Mouse (Mus musculus): Measurements from ENCODE around the gene Kmt5b. TPM values are rescaled to one million over a fixed set of nuclear protein-coding genes. Genes with fewer than 3 reads are reported as not detected.

Gene Kmt5b
- total RNA-seq, 1 experiment from 2014 or later = 75.8 TPM

DNA sequence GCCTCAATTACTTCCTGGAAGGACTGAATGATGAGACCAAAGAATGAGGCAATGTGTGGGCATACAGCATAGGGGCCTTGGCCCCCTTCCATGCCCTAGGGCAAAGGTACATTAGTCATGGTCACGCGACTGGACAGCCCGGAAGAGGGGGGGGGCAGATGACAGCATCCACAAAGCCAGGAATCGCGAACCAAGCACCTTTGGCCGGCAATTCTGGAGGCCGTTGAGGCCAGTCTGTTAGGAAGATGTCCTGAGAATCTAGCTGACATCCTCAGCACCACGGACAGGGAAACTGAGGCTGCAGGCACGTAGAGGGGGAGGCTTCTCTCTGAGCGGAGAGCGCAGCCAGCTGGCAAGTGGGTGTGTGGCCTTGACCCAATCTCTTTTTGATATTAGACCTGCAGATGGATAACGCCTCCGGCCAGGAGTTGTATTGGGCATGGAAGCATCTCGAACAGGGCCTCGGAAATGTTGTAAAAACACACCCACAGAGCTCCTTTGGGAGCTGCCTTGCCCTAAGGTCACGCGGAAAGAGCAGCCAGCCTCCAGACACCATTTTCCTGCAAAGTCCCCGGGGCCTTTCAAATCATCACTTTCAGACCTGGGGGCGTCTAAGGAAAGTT lies 83.7 kb downstream of the Kmt5b start:
- 0 out of 4 replicates have a peak, but pooled peaks of 1 of the 2 experiments have one; percentile 9 for ATAC-seq (replicated peaks in 1 of 2; ENCODE audit: insufficient read depth in 1 of 2, low FRiP score in 2 of 2, low TSS enrichment in 1 of 2, low read depth in 1 of 2, poor library complexity in 2 of 2, severe bottlenecking in 2 of 2)

DNA sequence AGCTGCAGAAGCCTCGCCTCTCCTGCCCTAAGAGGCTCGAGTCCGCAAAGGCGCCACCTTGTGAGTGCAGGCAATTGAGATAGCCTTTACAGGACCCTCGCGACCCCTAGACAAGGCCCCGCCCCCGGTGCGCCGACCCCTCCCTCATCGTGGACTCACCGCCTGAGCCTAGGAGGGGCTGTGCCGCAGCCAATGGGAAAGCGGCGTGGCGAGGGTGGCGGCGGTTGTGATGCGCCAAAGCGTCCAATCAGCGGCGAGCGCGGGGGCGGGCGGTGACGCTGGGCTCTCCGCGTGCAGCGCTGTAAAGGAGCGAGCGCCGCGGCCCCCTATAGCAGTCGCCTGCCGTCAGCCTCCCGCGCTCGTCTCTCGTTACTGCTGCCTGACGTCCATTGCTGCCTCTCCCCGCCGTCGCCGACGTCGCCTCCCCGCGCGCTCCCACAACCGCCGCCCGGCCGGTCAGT lies 84.3 kb downstream of the Kmt5b start, which contains the start of gene Chka:
TSS of gene Chka (plus strand) at position 272 of the 461 bp plus-strand sequence.
- peak; percentile 85 to 95 for ATAC-seq (replicated peaks in 1 of 2; ENCODE audit: insufficient read depth in 1 of 2, low FRiP score in 2 of 2, low TSS enrichment in 1 of 2, low read depth in 1 of 2, poor library complexity in 2 of 2, severe bottlenecking in 2 of 2)

DNA sequence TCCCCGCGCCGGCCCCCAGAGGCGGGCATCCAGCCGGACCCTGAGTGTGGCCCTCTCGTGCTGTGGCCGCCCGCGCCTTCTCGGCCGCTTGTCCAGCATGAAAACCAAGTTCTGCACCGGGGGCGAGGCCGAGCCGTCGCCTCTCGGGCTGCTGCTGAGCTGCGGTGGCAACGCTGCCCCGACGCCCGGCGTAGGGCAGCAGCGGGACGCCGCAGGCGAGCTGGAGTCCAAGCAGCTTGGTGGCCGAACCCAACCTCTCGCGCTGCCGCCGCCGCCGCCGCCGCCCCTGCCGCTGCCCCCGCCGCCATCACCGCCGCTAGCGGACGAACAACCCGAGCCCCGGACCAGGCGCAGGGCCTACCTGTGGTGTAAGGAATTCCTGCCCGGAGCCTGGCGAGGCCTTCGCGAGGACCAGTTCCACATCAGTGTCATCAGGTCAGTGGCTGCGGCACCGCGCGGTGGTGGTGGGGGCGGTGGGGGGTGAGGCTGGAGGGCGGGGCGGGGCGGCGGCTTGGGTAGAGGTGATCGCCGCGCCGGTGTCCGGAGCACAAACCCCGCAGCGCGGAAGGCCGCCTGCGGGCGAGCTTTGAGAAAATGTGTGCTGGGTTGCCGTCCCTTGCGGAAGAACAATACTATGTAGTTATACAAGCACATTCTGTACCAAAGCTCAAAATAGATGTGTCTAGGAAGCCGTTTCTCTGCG lies 84.9 kb downstream of the Kmt5b start:
- ATAC-seq (replicated peaks in 1 of 2; ENCODE audit: insufficient read depth in 1 of 2, low FRiP score in 2 of 2, low TSS enrichment in 1 of 2, low read depth in 1 of 2, poor library complexity in 2 of 2, severe bottlenecking in 2 of 2) = peak in 1 of 2 experiments; percentile 3; a peak in 1 of 4 replicates

DNA sequence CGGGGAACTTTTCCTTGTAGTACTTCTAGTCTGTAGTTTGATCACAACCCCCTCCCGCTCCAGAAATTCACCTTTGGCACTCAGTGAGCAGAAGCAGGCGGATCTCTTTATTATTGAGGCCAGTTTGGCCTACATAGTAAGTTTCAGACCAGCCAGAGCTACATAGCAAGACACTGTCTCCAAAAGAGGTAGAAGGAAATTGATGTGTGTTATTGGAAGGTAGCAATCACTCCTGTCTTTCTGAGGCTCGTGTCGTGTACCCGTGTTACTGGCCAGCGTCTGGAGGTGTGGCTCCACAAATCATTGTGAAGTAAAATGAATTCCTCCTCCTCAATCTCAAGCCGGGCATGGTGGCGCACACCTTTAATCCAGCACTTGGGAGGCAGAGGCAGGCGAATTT lies 85.9 kb downstream of the Kmt5b start:
- no peak for ATAC-seq (replicated peaks in 1 of 2; ENCODE audit: insufficient read depth in 1 of 2, low FRiP score in 2 of 2, low TSS enrichment in 1 of 2, low read depth in 1 of 2, poor library complexity in 2 of 2, severe bottlenecking in 2 of 2)

DNA sequence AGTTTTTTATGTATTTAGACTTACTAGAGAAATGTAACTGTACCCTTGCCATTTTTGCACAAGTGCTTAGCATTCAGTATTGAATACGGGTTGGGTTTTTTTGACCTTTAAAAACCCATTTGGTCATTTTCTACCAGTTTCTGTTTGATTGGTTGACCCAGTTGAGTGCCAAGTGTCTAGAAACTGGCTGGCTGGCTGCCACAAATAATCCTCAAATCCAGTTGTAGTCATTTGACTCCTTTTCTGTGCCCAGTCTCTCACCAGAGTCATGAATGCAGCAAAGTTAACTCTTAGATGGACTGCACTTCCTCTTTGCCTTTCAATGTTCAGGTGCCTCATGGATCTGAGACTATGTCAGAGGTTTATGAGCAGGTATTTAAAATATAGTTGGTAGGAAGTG lies 86.7 kb downstream of the Kmt5b start:
- ATAC-seq (replicated peaks in 1 of 2; ENCODE audit: insufficient read depth in 1 of 2, low FRiP score in 2 of 2, low TSS enrichment in 1 of 2, low read depth in 1 of 2, poor library complexity in 2 of 2, severe bottlenecking in 2 of 2) = no peak

DNA sequence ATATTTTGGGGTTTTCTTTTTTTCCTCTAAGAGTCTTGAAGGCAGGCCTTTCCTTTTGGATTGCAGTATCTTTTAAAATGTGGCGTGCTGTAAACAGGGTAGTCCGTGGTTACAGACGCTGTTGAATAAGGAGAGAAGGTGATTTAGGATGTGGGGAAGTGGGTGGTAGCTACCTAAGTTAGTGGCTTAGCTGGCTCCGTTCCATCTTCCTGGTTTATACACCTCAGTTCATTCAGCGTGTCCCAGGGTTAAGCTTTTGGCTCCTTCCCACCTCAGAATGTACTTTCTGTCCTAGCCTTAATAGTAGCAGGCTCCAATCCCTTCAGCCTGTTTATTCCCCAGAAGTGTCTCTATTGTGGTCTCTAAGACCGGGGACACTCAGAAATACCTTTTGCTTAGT lies 87.9 kb downstream of the Kmt5b start:
- ATAC-seq (replicated peaks in 1 of 2; ENCODE audit: insufficient read depth in 1 of 2, low FRiP score in 2 of 2, low TSS enrichment in 1 of 2, low read depth in 1 of 2, poor library complexity in 2 of 2, severe bottlenecking in 2 of 2) = no peak

DNA sequence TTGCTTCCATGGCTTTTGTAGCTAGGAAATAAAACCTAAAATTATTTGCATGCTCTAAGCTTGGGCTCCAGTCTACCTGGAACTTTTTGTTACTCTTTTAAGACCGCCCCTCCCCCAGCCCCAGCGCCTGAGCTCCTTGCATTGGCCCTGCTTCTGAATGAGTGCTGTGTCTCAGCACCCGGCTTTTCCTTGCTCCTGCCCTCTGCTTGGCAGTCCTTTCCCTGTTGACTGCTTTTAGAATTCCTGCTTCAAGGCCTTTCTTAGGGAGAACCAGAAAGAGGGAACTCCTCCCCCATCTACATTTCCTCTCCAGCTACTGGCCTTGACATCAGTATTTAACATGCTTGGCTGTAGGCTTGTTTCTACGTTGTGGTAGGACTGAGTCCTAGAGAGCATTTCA lies 88.4 kb downstream of the Kmt5b start:
- ATAC-seq (replicated peaks in 1 of 2; ENCODE audit: insufficient read depth in 1 of 2, low FRiP score in 2 of 2, low TSS enrichment in 1 of 2, low read depth in 1 of 2, poor library complexity in 2 of 2, severe bottlenecking in 2 of 2) = no peak

DNA sequence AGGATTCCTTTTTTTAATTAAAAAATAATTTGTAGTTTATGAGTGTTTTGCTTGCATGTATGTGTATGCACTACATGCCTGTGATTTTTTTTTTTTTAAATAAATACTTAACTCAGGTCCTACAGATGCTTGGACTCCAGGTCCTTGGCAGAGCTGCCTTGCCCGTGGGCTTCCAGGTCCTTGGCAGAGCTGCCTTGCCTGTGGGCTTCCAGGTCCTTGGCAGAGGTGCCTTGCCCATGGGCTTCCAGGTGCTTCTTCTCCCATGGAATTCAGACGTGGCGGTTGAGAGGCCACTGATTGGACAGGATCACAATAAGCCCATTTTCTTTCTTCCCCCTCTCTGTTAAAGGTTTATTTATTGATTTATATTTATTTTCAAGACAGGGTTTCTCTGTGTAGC lies 90.0 kb downstream of the Kmt5b start:
- ATAC-seq (replicated peaks in 1 of 2; ENCODE audit: insufficient read depth in 1 of 2, low FRiP score in 2 of 2, low TSS enrichment in 1 of 2, low read depth in 1 of 2, poor library complexity in 2 of 2, severe bottlenecking in 2 of 2) = no peak

DNA sequence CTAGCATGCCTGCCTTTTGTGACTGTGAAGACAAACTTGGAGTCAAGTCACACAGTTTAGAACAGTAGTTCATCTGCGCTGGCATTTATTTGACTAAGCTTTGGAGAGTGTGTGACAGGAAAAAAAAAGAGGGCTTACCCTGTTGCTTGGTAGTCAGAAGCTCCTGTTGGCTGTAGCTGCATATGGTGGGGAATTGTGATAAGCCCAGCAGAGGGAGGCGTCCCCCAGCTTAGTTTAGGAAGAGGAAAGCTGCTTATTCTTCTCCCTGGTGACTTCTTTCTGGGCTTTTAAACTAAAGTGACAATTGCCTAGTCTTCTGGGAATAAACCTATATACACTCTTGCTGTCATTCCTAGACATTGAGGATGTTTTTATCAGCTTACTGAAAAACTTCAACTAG lies 95.5 kb downstream of the Kmt5b start:
- no peak for ATAC-seq (replicated peaks in 1 of 2; ENCODE audit: insufficient read depth in 1 of 2, low FRiP score in 2 of 2, low TSS enrichment in 1 of 2, low read depth in 1 of 2, poor library complexity in 2 of 2, severe bottlenecking in 2 of 2)

DNA sequence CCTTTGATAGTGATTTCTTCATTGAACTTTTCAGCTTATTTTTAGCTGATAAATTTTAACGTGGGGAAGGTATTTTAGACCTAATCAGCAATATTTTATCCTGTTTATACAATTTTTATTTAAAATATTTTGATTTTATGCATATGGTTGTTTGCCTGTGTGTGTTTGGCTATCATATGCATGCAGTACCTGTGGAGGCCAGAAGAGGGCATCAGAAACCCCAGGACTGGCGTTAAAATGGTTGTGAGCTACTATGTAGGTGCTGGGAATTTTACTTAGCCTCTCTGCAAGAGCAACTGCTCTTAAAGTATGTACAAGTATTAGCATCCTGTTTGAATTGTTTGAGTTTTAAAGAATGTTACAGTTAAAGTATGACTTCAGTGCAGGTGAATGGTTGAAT lies 97.7 kb downstream of the Kmt5b start:
- ATAC-seq (replicated peaks in 1 of 2; ENCODE audit: insufficient read depth in 1 of 2, low FRiP score in 2 of 2, low TSS enrichment in 1 of 2, low read depth in 1 of 2, poor library complexity in 2 of 2, severe bottlenecking in 2 of 2) = no peak

Other genes with a start within 250 kb of the Kmt5b start
- gene Ppp6r3, start 191.7 kb upstream of the Kmt5b start, total RNA-seq (2017) = 119 and 126 TPM in 2 replicates
- 22.0 and 24.0 TPM in 2 replicates for gene Lrp5, start 80.9 kb upstream of the Kmt5b start, total RNA-seq (2017)
- gene 1810055G02Rik, start 59.1 kb upstream of the Kmt5b start, total RNA-seq (2017) = 4.6 and 6.1 TPM in 2 replicates
- gene Chka, start 84.4 kb downstream of the Kmt5b start, total RNA-seq (2017) = 54.7 and 61.2 TPM in 2 replicates
- gene Tcirg1, start 139.7 kb downstream of the Kmt5b start, total RNA-seq (2017) = 110 and 122 TPM in 2 replicates
- 35.3 and 55.4 TPM in 2 replicates for gene Ndufs8, start 145.4 kb downstream of the Kmt5b start, total RNA-seq (2017)
- 6.6 and 12.6 TPM in 2 replicates for gene Aldh3b1, start 162.4 kb downstream of the Kmt5b start, total RNA-seq (2017)
- 79.6 and 90.4 TPM in 2 replicates for gene Unc93b1, start 167.8 kb downstream of the Kmt5b start, total RNA-seq (2017)
- gene Aldh3b3, start 191.2 kb downstream of the Kmt5b start, total RNA-seq (2017) = 0.31 TPM in 1 of 2 replicates, not detected in the other
- 0.56 TPM in 1 of 2 replicates, not detected in the other for gene Aldh3b2, start 204.9 kb downstream of the Kmt5b start, total RNA-seq (2017)
- 6.8 and 8.4 TPM in 2 replicates for gene Acy3, start 219.1 kb downstream of the Kmt5b start, total RNA-seq (2017)
- not detected in 2 replicates for gene Tbx10, start 225.3 kb downstream of the Kmt5b start, total RNA-seq (2017)
- gene Nudt8, start 233.2 kb downstream of the Kmt5b start, total RNA-seq (2017) = 4.5 and 13.5 TPM in 2 replicates
- gene Gm49405, start 233.2 kb downstream of the Kmt5b start, total RNA-seq (2017) = 1.8 and 2.3 TPM in 2 replicates
- 1.5 and 1.9 TPM in 2 replicates for gene Doc2g, start 235.9 kb downstream of the Kmt5b start, total RNA-seq (2017)
- gene Ndufv1, start 245.4 kb downstream of the Kmt5b start, total RNA-seq (2017) = 142 and 166 TPM in 2 replicates